Mouse (Mus musculus) lung, embryonic 14.5 days (tissue): ENCODE results near the gene Fbxw11. TPM values are rescaled to one million over a fixed set of nuclear protein-coding genes. Genes with fewer than 3 reads are reported as not detected.
"Not testable (repeated sequence)": the region's sequence is repeated elsewhere in the genome, so short reads cannot be mapped to it uniquely, and the experiment has no call there.

Experiments used
- ATAC-seq: fragments of 200-750 bp; cut with Nextera tagmentation; 2 replicates; pipeline ENCODE4 v1.8.0; 2017; ENCODE audit warnings: mild to moderate bottlenecking, moderate TSS enrichment, moderate library complexity; ENCODE audit not compliant: insufficient read depth
- DNase-seq: peaks from one replicate; pipeline ENCODE4 v3.0.0-alpha.2; 2015
- H3K27ac ChIP-seq: fragments of 300-500 bp; sonication (generic); 2 replicates; pipeline ENCODE4 v1.5.1; 2014; ENCODE audit warnings: low read depth, mild to moderate bottlenecking, moderate library complexity
- H3K27me3 ChIP-seq: fragments of 300-500 bp; sonication (generic); 2 replicates; pipeline ENCODE4 v1.6.1; 2014; ENCODE audit warnings: low read length, control low read depth; ENCODE audit not compliant: insufficient read depth
- H3K36me3 ChIP-seq: fragments of 300-500 bp; sonication (generic); 2 replicates; pipeline ENCODE4 v1.6.1; 2014; ENCODE audit warnings: control low read depth; ENCODE audit not compliant: insufficient read depth
- H3K4me1 ChIP-seq: fragments of 300-500 bp; sonication (generic); 2 replicates; pipeline ENCODE4 v1.6.1; 2014; ENCODE audit warnings: antibody characterized with exemption, control low read depth; ENCODE audit not compliant: insufficient read depth
- H3K4me2 ChIP-seq: fragments of 300-500 bp; sonication (generic); 2 replicates; pipeline ENCODE4 v1.6.1; 2014; ENCODE audit warnings: mild to moderate bottlenecking
- H3K4me3 ChIP-seq: fragments of 300-500 bp; sonication (generic); 2 replicates; pipeline ENCODE4 v1.5.1; 2014; ENCODE audit warnings: low read depth, low read length
- H3K9ac ChIP-seq: fragments of 300-500 bp; sonication (generic); 2 replicates; pipeline ENCODE4 v1.6.1; 2014
- H3K9me3 ChIP-seq: fragments of 300-500 bp; sonication (generic); 2 replicates; pipeline ENCODE4 v1.6.1; 2016; ENCODE audit warnings: low read depth, low read length, control low read depth
- CTCF ChIP-seq: IDR thresholded peaks from 2 replicates; pipeline ENCODE4 v1.5.1; 2016; ENCODE audit warnings: antibody characterized with exemption, low read depth
- WGBS: fragments of 180-500 bp; shearing (Covaris S2); extraction: QIAGEN DNeasy Blood & Tissue Kit; methylation state at CpG from one replicate; pipeline ENCODE4 v1.1.7; 2014; 5-methylcytosine and 5-hydroxymethylcytosine counted together
- polyA plus RNA-seq: library from polyadenylated mRNA; unstranded; fragments of >200 nt; fragmentation: Nextera tagmentation; extraction: Ambion mirVana; gene quantifications from 2 replicates; pipeline ENCODE4 v1.2.1, GENCODE M21; 2014

Fbxw11 gene
- polyA plus RNA-seq, 1 experiment from 2014 or later, result 89.5 TPM

DNA sequence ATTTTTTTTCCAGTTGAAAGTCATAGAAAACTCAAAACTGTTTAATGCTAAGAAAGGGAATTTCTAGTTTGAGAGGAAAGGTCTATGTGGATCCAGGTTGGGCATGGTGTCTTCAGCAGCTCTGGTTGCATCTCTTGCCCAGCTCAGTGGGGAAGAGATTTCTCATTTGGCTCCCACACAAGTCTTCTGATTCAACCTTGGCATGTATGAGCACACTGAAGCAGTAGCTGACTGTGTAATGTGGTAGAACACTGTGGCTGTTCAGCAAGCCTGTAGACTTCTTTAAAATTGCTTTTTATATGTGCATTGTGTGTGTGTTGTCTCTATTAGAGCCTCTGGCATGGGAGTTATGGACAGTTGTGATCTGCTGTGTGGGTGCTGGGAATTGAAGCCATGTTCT, 24.5 kb downstream of the Fbxw11 start:
- no peak for DNase-seq
- no peak for ATAC-seq
- Histone ChIP-seq H3K9ac (no peak overlapping the region), H3K4me1 (no peaks in the 10 kb centered on the region), H3K9me3 (no peaks in the 10 kb centered on the region), H3K27me3 (no peaks in the 10 kb centered on the region), H3K4me3 (no peak overlapping the region), H3K27ac (no peak overlapping the region), H3K36me3 (0 out of 2 replicates have a peak, but pooled peaks cover 2% of the 10 kb centered on the region), H3K4me2 (no peak overlapping the region)
- no peak for TF ChIP-seq CTCF

DNA sequence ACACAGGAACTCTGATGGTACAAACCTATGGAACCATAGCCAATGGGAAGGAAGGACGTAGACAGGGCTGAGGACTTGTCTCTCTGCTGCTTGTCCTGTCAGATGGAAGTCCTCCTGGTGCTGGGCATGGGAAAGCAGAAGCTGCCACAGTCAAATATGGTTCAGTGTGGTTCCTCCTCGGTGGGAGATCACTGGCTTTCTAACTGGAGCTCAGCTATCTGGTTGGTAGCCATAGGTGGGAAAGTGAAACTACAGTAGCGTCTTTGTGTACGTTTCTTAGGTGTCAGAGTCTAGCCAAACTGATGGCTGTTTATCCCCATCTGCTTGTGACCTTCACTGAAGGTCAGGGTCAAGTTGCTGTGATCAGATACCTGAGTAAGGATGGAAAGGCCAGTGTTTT, 29.0 kb downstream of the Fbxw11 start:
- Histone ChIP-seq H3K9me3 (no peaks in the 10 kb centered on the region), H3K36me3 (0 out of 2 replicates have a peak, but pooled peaks cover 2% of the 10 kb centered on the region), H3K9ac (no peak overlapping the region), H3K27me3 (no peaks in the 10 kb centered on the region), H3K4me1 (no peaks in the 10 kb centered on the region), H3K4me2 (no peak overlapping the region), H3K4me3 (no peak overlapping the region), H3K27ac (no peak overlapping the region)
- no peak for TF ChIP-seq CTCF
- 79% methylated on average over 4 of the region's 4 CpGs for WGBS
- ATAC-seq, result no peak
- DNase-seq, result no peak

DNA sequence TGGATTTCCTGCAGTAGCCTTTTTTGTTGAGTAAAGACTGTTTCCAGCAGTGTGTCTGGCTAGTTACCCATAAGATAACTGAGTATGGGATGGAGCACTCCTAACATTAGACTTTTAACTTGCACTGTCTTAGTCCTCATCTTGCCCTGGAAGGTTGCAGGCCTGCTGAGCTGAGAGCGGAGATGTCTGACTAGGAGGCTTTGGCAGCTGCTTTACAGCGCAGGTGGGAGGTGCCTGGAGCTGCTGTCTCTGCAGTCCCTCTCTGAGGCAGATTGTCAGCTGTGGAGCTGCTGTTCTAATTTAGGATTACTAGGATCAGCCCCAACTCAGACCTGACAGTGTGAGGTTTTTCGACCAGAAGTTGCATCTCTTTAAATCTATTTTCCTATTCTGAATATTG, 34.3 kb downstream of the Fbxw11 start:
- Histone ChIP-seq H3K4me1 (no peaks in the 10 kb centered on the region), H3K4me3 (no peak overlapping the region), H3K27me3 (no peaks in the 10 kb centered on the region), H3K36me3 (no peaks in the 10 kb centered on the region), H3K9ac (no peak overlapping the region), H3K27ac (no peak overlapping the region), H3K4me2 (no peak overlapping the region), H3K9me3 (no peaks in the 10 kb centered on the region)
- WGBS, result 62% methylated on average over 3 of the region's 3 CpGs
- no peak for DNase-seq
- TF ChIP-seq CTCF, result no peak
- ATAC-seq, result no peak

DNA sequence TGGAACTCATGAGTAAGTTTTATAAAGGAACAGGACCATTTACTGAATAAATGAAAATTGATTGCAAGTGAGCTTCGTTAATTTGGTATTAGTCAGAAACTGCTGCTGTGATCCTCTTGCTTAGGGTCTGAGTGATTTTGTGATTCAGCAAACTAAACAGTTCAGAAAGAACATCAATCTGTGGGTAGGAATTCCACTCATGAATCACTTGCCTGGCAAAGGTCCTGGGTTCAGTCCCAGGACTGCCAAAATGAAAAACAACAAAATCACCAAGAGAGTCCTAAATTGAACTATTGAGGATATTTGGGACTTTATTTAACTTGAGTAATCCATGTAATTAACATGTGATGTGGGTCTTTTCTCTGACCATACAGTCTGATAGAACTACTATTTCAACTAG, 35.3 kb downstream of the Fbxw11 start:
- no peak overlapping the region for H3K4me2 ChIP-seq
- WGBS, result 77% methylated on average over 1 of the region's 1 CpGs
- no peak overlapping the region for H3K27ac ChIP-seq
- no peak for DNase-seq
- ATAC-seq, result no peak
- no peaks in the 10 kb centered on the region for H3K9me3 ChIP-seq
- no peaks in the 10 kb centered on the region for H3K36me3 ChIP-seq
- TF ChIP-seq CTCF, result no peak
- H3K27me3 ChIP-seq, result no peaks in the 10 kb centered on the region
- H3K4me1 ChIP-seq, result no peaks in the 10 kb centered on the region
- no peak overlapping the region for H3K9ac ChIP-seq
- H3K4me3 ChIP-seq, result no peak overlapping the region

DNA sequence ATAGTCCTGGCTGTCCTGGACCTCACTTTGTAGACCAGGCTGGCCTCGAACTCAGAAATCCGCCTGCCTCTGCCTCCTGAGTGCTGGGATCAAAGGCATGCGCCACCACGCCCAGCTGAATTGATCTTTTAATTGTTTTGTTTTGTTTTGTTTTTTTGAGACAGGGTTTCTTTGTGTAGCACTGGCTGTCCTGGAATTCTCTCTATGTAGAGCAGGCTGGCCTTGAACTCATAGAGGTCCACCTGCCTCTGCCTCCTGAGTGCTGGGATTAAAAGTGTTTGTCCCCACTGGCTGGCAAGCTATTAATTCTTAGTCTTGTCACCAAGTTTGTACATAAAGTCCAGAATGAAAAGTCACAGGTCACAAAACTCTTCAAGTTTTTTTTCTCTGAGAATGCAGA, 36.6 kb downstream of the Fbxw11 start:
- not testable (repeated sequence) for H3K4me3 ChIP-seq, H3K4me2 ChIP-seq, H3K36me3 ChIP-seq, H3K4me1 ChIP-seq, H3K27me3 ChIP-seq, H3K9ac ChIP-seq, ATAC-seq, H3K27ac ChIP-seq, H3K9me3 ChIP-seq, DNase-seq
- 94% methylated on average over 4 of the region's 4 CpGs for WGBS

DNA sequence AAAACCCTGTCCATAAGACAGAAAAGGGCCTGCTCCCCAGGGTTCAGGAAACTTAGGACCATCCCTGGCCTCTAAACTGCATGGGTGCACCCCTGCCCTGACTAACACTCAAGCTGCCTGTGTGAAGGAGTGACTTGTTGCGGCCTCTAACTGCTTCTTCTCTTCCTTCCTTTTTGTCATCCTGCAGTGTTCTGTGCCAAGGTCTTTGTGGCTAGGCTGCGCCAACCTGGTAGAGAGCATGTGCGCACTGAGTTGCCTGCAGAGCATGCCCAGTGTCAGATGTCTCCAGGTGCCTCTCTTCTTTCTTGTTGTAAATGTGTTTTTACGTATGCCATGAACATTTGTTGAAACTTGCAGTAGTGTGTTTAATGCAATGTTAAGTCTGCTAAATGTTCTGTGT, 37.5 kb downstream of the Fbxw11 start:
- H3K4me1 ChIP-seq, result no peaks in the 10 kb centered on the region
- ATAC-seq (no peak), DNase-seq (no peak)
- 78% methylated on average over 4 of the region's 4 CpGs for WGBS
- H3K36me3 ChIP-seq, result no peaks in the 10 kb centered on the region
- TF ChIP-seq CTCF, result no peak
- H3K9me3 ChIP-seq, result no peaks in the 10 kb centered on the region
- no peak overlapping the region for H3K4me3 ChIP-seq
- H3K9ac ChIP-seq, result no peak overlapping the region
- H3K27ac ChIP-seq, result no peak overlapping the region
- H3K27me3 ChIP-seq, result no peaks in the 10 kb centered on the region
- H3K4me2 ChIP-seq, result no peak overlapping the region

DNA sequence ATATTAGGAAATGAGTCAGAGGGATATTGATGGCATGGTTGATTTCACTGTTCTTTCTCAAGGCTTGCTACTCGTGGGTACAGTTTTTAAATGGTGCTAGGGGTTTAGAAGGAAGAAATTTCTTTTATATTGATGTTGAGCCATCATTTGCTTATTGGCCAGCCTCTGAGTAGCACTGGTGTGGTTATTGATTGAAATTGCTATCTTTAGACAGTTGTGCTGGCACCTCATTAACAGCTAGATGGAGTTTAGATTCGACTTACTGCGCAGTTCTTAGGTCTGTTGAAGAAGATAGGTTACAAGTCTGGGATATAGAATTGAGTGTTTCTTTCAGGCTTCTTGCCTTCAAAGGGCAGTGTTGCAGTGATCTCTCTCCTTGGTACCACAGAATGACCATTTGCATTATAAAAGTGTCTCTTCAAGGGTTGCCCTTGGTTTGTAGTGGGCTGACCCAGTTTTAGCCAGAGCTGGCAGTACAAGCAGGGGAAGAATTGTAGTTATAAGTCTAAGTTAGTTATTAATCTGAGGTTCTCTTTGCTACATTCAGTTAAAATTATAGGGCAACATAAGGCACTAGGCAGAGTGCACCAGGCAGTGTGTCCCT, 38.8 kb downstream of the Fbxw11 start:
- WGBS, result 52% methylated on average over 3 of the region's 3 CpGs
- no peak for TF ChIP-seq CTCF
- no peaks in the 10 kb centered on the region for H3K9me3 ChIP-seq
- H3K4me2 ChIP-seq, result no peak overlapping the region
- H3K36me3 ChIP-seq, result no peaks in the 10 kb centered on the region
- ATAC-seq (no peak), DNase-seq (no peak)
- H3K4me3 ChIP-seq, result no peak overlapping the region
- H3K4me1 ChIP-seq, result no peaks in the 10 kb centered on the region
- H3K9ac ChIP-seq, result no peak overlapping the region
- no peak overlapping the region for H3K27ac ChIP-seq
- no peaks in the 10 kb centered on the region for H3K27me3 ChIP-seq
